Mouse (Mus musculus): ENCODE data around the gene Alyref. TPM values are rescaled to one million over a fixed set of nuclear protein-coding genes. Genes with fewer than 3 reads are reported as not detected.
"Not testable (repeated sequence)": the region's sequence is repeated elsewhere in the genome, so short reads cannot be mapped to it uniquely, and the experiment has no call there.

The Alyref gene
- polyA plus RNA-seq, 1 experiment from 2014 or later: 643 TPM

- peak; percentile 30 for DNase-seq (ENCODE audit: low spot score)
- WGBS: 6% methylated on average over 45 of the region's 45 CpGs
- peaks cover 89% of the 10 kb centered on the region for H3K36me3 ChIP-seq
- H3K4me1 ChIP-seq (replicated peaks): peaks cover 31% of the 10 kb centered on the region
- peaks cover 35% of the 10 kb centered on the region for H3K27me3 ChIP-seq (ENCODE audit: insufficient read depth, poor library complexity, severe bottlenecking)
- no peaks in the 10 kb centered on the region for H3K9me3 ChIP-seq
- peak within 1 kb of the TSS; percentile 73 for H3K27ac ChIP-seq
- H3K4me3 ChIP-seq: peak within 1 kb of the TSS; percentile 43
Observed at GRCm38 (mm10) chr11:120608241-120609034, 10.3 kb upstream of the Alyref start, which contains the start of gene Npb. Gene Npb, plus strand, starts transcription at chr11:120608477.

DNA sequence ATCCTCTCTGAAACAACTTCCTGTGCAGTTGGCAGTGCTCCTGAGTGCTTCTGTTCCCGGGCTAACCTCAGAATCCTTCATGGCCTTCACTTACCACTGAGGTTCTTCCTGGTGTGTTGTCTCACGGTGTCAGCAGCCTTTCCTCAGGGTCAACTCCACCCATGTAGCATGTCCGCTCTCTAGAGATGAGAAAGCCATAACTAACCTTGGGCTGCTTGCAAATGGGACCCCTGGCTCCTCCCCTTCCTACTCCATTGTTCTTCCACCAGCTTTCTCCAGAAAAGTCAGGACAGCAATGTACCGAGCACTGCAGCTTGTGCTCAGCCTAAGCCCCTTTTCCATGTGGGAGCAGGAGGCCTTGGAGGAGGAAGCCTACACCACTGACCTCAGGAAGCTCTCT, 8.6 kb upstream of the Alyref start:
- Histone ChIP-seq H3K9me3 (no peaks in the 10 kb centered on the region), H3K4me1 (replicated peaks) (peaks cover 28% of the 10 kb centered on the region), H3K4me3 (no peak overlapping the region), H3K27me3 (ENCODE audit: insufficient read depth, poor library complexity, severe bottlenecking) (peaks cover 35% of the 10 kb centered on the region), H3K36me3 (peaks cover 89% of the 10 kb centered on the region), H3K27ac (peak overlapping the region; percentile 29; the same call in 1 of the 2 replicates)
- WGBS: 73% methylated on average over 4 of the region's 4 CpGs
- DNase-seq (ENCODE audit: low spot score): no peak

DNA sequence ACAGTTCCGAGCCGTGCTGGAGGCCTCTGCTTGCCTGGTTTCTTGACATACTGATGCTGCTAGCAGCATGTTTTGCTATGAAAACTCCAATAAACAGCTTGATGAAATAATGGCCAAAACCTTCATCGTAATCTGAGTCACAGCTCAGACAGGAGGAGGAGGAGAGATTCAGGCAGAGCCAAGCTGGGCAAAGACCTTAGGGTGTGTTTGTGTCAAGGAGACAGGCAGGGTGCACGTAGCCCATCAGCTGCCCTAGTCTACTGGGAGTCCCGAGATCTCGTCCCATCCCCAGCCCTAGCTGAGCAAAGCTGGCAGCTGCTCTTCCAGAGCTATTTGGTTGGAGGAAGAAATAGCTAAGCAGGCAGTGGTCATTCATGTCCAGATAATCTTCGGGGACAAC, 7.5 kb upstream of the Alyref start:
- Histone ChIP-seq H3K4me3 (no peak overlapping the region), H3K9me3 (no peaks in the 10 kb centered on the region), H3K36me3 (peaks cover 87% of the 10 kb centered on the region), H3K27ac (no peak overlapping the region), H3K27me3 (ENCODE audit: insufficient read depth, poor library complexity, severe bottlenecking) (peaks cover 35% of the 10 kb centered on the region), H3K4me1 (replicated peaks) (peaks cover 28% of the 10 kb centered on the region)
- no peak for DNase-seq (ENCODE audit: low spot score)
- WGBS: 90% methylated on average over 7 of the region's 7 CpGs

DNA sequence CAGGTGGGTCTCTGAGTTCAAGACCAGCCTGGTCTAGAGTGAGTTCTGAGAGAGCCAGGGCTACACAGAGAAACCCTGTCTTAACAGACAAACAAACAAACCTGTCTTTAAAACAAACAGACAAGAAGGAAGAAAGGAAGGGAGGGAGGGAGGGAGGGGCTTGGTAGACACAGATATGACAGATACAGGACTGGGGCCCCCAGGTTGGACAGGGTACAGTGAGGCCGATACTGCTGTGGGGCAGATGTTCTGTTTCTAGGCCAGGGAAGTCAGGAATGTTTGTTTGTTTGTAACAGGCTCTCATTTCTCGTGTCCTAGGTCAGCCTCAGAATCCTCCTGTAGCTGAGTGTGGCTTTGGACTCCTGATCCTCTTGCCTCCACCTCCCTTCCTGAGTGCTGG, 5.4 kb upstream of the Alyref start:
- peaks cover 79% of the 10 kb centered on the region for H3K36me3 ChIP-seq
- no peaks in the 10 kb centered on the region for H3K9me3 ChIP-seq
- peaks cover 32% of the 10 kb centered on the region for H3K4me1 ChIP-seq (replicated peaks)
- no peak overlapping the region for H3K4me3 ChIP-seq
- no peak overlapping the region for H3K27ac ChIP-seq
- 90% methylated on average over 2 of the region's 2 CpGs for WGBS
- no peak for DNase-seq (ENCODE audit: low spot score)
- H3K27me3 ChIP-seq (ENCODE audit: insufficient read depth, poor library complexity, severe bottlenecking): peaks cover 22% of the 10 kb centered on the region

- DNase-seq (ENCODE audit: low spot score): no peak
- Histone ChIP-seq H3K27me3 (ENCODE audit: insufficient read depth, poor library complexity, severe bottlenecking) (no peaks in the 10 kb centered on the region), H3K4me1 (replicated peaks) (peaks cover 35% of the 10 kb centered on the region), H3K4me3 (no peak overlapping the region), H3K9me3 (no peaks in the 10 kb centered on the region), H3K36me3 (peaks cover 77% of the 10 kb centered on the region), H3K27ac (no peak overlapping the region)
- WGBS: 96% methylated on average over 3 of the region's 3 CpGs
Observed at GRCm38 (mm10) chr11:120600716-120601115, 2.6 kb upstream of the Alyref start.

DNA sequence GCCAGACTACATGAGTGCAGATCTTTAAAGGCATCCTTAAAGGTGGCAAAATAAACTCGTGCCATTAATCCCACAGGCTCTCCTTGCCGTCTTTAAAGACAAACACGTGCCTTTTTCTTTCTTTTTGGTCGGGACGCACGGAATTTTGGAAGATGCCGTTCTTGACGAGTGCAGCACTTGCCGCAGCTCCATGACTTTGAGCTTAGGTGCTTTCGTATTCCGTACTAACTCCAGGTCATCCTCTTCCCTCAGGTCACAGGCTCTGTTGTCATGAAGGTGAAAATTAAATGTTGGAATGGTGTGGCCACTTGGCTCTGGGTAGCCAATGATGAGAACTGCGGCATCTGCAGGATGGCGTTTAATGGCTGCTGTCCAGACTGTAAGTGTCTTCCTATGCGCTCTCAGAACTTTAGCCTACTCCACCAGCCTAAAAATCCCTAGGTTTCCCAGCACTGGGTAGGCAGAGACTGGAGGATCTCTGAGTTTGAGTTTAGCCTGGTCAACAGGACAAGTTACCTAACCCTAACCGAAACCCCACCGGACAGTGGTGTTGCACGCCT, 905 bp upstream of the Alyref start:
- Histone ChIP-seq H3K36me3 (peaks cover 77% of the 10 kb centered on the region), H3K27me3 (ENCODE audit: insufficient read depth, poor library complexity, severe bottlenecking) (no peaks in the 10 kb centered on the region), H3K9me3 (no peaks in the 10 kb centered on the region), H3K27ac (peak overlapping the region; percentile 99), H3K4me1 (replicated peaks) (peaks cover 42% of the 10 kb centered on the region), H3K4me3 (peak overlapping the region; percentile 91)
- DNase-seq (ENCODE audit: low spot score): no peak
- 53% methylated on average over 17 of the region's 17 CpGs for WGBS

DNA sequence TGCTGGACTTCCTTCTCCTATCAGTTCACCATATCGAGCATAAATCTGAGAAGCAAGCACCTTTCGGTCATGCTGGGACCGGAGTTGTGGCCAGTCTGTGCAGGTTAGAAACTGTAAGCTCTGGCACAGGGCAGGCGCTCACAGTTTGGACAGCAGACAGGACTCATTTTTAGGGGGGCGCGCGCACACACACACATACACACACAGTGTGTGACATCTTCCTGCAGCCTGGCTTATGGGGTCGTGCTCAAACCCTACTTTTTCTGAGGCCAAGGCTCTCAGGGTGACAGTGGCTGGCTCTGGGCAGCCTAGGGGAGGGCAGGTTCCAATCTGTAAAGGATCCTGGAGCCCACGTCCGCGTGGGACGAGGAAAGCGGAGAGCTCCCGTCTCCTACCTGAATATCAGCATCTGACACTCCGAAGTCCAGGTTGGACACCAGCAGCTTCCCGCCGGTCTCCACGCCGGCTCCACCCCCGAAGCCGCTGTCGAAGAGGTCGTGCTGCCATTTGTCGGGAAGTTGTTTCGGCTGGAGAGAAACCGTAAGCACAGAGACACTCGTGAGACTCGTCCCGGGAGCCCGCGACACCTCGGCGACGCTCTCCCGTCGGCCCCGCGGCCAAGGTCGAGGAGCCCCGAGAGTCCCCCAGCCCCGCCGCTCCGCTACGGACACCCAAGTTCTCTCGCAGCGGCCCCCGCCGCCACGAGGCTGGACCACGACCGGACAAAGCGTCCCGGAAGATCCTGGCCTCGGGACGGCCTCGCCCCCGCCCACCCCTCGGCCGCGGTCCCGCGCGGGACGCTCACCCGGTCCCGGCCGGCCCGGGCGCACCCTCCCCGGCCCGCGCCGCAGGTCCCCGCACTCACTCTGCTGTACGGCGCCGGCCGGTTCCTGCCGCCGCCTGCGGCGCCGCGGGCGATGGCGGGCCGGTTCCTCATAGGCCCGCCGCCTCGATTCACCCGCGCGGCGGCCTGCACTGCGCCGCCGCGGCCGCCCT, 627 bp downstream of the Alyref start:
- DNase-seq (ENCODE audit: low spot score): peak; percentile 35
- Histone ChIP-seq H3K9me3 (no peaks in the 10 kb centered on the region), H3K4me1 (replicated peaks) (peaks cover 42% of the 10 kb centered on the region), H3K27ac (peak overlapping the region; percentile 99), H3K27me3 (ENCODE audit: insufficient read depth, poor library complexity, severe bottlenecking) (no peaks in the 10 kb centered on the region), H3K36me3 (peaks cover 77% of the 10 kb centered on the region), H3K4me3 (peak overlapping the region; percentile 91)
- 5% methylated on average over 98 of the region's 99 CpGs for WGBS

GRCm38 (mm10) chr11:120588531-120588930, 9.6 kb downstream of the Alyref start:
- H3K27me3 ChIP-seq (ENCODE audit: insufficient read depth, poor library complexity, severe bottlenecking): no peaks in the 10 kb centered on the region
- H3K27ac ChIP-seq: no peak overlapping the region
- H3K4me1 ChIP-seq (replicated peaks): no peaks in the 10 kb centered on the region
- H3K36me3 ChIP-seq: peaks cover 99% of the 10 kb centered on the region
- 97% methylated on average over 6 of the region's 6 CpGs for WGBS
- no peak overlapping the region for H3K4me3 ChIP-seq
- DNase-seq (ENCODE audit: low spot score): no peak
- H3K9me3 ChIP-seq: peaks cover 4% of the 10 kb centered on the region

GRCm38 (mm10) chr11:120583937-120584336, 14.2 kb downstream of the Alyref start:
- H3K27me3 ChIP-seq (ENCODE audit: insufficient read depth, poor library complexity, severe bottlenecking): no peaks in the 10 kb centered on the region
- no peak for DNase-seq (ENCODE audit: low spot score)
- H3K4me3 ChIP-seq: no peak overlapping the region
- 96% methylated on average over 1 of the region's 1 CpGs for WGBS
- no peak overlapping the region for H3K27ac ChIP-seq
- H3K36me3 ChIP-seq: peaks cover 76% of the 10 kb centered on the region
- peaks cover 30% of the 10 kb centered on the region for H3K4me1 ChIP-seq (replicated peaks)
- peaks cover 4% of the 10 kb centered on the region for H3K9me3 ChIP-seq

- WGBS: 89% methylated on average over 2 of the region's 2 CpGs
- Histone ChIP-seq H3K27ac (0 out of 2 replicates have a peak overlapping the region, but pooled peaks have one; percentile 99), H3K4me1 (replicated peaks) (peaks cover 40% of the 10 kb centered on the region), H3K36me3 (peaks cover 77% of the 10 kb centered on the region)
- not testable (repeated sequence) for H3K27me3 ChIP-seq (ENCODE audit: insufficient read depth, poor library complexity, severe bottlenecking); H3K9me3 ChIP-seq; DNase-seq (ENCODE audit: low spot score); H3K4me3 ChIP-seq
Observed at GRCm38 (mm10) chr11:120582982-120583293, 15.2 kb downstream of the Alyref start.

DNA sequence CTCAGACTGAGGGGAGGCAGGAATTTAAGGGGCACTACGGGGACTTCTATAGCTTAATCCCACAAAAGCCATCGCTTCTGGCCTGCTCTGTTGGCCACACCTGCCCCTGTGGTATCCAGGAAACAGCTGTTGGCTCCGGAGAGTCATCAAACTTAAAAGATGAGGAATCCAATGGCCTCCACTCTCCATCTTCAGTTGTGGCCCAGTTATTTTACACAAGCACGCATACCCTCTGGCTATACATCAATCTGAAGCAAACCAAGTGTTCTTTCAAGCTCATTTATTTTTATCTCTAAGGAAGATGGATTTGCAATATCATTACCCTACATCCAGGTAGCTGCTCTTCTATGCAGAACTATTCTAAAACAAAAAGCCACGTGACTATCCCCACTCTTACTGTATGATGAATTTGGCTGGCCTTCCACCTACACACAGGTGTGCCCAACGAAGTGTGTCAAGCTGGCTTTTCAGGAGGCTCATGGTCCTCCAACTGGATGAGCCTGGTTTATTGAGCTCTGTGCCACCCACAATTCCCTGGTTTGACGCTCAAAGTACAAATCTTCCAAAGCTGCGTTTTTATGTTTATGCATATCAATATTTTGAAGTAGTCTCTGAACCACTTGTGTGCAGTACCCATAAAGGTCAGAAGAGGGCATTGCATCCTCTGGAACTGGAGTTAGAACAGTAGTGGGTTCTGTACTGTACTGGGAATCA, 15.7 kb downstream of the Alyref start:
- 76% methylated on average over 8 of the region's 8 CpGs for WGBS
- peak overlapping the region; percentile 99 for H3K27ac ChIP-seq
- H3K36me3 ChIP-seq: peaks cover 77% of the 10 kb centered on the region
- H3K4me3 ChIP-seq: peak overlapping the region; percentile 93
- H3K9me3 ChIP-seq: peaks cover 4% of the 10 kb centered on the region
- no peaks in the 10 kb centered on the region for H3K27me3 ChIP-seq (ENCODE audit: insufficient read depth, poor library complexity, severe bottlenecking)
- no peak for DNase-seq (ENCODE audit: low spot score)
- H3K4me1 ChIP-seq (replicated peaks): peaks cover 40% of the 10 kb centered on the region
